Mouse (Mus musculus): ENCODE data around the gene Fpr2.
"Not testable (repeated sequence)": the region's sequence is repeated elsewhere in the genome, so short reads cannot be mapped to it uniquely, and the experiment has no call there.

Fpr2 gene

GRCm38 (mm10) chr17:17887774-17888248, at the start of gene Fpr2, which contains the start of gene Fpr3:
TSS of gene Fpr2 (plus strand) at chr17:17887824.
TSS of gene Fpr3 (plus strand) at chr17:17887852.
- DNase-seq (ENCODE audit: low spot score), result no peak

DNA sequence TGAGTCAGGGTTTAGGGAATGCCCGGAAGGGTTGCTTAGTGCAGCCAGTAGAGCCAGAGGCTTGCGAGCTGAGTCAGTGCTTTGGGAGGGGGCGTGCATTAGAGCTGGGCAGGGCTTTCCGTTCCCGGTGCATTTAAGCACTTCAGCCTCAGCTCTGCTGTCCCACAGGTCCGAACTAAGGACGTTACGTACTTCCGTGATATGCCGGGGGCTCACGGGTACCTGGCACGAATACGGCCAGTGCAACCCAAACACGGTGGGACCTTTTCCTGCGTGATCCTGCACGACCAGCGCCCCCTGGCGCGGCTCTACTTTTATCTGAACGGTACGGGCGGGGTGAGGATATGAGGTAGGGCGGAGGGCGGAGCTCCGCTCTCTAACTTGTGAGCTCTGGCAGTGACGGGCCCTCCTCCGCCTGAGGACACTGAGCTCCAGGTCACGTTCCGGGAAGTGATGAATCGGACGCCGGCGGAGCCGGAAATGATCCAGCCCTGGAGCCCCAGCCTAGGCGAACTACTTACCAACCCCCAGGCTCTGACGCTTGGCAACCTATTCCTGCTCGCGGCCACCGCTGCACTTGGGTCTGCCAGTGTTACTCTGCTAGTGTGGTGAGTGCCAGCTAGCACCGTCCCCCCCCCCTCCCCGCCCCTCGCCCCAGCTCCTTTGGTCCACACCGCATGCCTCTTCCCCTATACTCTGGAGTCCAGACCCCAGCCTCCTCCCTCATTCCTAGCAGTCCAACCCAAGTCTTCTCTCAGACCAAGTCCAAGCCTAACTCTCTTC, 49.5 kb upstream of the Fpr2 start:
- peak; percentile 95 for DNase-seq (ENCODE audit: low spot score)

- no peak for DNase-seq (ENCODE audit: low spot score)
Observed at GRCm38 (mm10) chr17:17839276-17839675, 48.3 kb upstream of the Fpr2 start.

DNA sequence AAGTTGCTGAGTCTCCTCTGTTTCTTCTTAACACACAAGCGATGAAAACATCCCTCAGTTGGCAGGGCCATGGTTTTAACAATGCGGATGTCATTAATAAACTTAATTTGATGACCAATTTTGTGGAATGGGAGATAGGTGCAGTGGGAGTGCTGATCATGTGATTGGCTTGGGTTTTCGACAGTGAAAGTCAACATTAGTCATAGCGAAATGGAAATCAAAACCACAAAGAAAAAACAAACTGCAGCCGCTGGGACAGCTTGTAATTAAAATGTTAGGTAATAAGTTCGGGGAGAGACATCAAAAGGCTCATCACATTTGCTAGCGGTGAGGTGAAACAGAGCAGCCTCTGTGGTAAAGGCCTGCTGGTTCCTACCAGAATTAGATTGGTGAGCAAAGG, 46.8 kb upstream of the Fpr2 start:
- DNase-seq (ENCODE audit: low spot score), result no peak

DNA sequence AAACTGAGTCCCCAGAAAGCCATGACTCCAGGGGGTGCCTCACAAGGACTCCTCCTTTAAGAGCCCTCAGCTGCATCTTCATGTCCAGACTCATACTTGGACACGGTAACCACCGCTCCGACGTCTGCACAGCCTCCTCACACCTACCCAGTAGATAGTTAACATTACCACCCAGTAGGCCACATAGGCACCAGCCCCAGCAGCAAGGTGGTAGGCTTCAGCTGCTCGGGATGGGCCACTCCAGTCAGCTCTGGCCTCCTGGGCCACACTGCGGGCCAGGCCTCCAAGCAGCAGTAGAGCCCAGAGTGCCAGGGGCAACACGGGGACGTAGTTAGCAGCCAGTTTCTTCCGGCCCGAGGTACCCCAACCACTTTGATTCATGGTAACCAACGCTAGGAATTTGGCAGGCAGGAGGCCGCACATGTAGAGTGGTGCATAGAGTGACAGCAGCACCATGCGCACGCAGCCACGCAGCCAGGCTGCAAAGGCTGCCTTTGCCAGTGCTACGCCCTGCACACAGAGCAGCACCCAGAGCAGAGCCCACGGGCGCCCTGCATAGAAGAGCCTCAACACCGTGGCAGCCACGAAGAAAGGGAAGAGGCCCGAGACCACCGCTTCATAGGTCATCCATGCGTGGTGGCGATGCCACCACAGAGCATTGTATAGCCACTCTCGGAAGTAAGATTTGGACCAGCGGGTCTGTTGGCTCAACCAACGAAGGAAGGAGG, 43.9 kb upstream of the Fpr2 start:
- no peak for DNase-seq (ENCODE audit: low spot score)

DNA sequence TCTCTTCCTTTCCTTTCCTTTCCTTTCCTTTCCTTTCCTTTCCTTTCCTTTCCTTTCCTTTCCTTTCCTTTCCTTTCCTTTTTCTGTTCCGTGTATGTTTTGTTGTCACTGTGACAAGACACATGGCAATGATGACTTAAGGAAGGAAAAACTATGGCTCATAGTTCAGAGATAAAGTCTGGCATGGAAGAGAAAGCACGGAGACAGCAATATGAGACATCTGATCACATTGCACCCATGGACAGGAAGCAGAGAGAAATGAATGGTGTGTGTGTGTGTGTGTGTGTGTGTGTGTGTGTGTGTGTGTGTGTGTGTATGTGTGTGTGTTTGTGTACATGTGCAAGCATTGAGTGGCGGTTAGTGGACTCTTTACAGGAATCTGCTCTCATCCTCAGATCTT, 43.0 kb upstream of the Fpr2 start:
- DNase-seq (ENCODE audit: low spot score), result not testable (repeated sequence)

DNA sequence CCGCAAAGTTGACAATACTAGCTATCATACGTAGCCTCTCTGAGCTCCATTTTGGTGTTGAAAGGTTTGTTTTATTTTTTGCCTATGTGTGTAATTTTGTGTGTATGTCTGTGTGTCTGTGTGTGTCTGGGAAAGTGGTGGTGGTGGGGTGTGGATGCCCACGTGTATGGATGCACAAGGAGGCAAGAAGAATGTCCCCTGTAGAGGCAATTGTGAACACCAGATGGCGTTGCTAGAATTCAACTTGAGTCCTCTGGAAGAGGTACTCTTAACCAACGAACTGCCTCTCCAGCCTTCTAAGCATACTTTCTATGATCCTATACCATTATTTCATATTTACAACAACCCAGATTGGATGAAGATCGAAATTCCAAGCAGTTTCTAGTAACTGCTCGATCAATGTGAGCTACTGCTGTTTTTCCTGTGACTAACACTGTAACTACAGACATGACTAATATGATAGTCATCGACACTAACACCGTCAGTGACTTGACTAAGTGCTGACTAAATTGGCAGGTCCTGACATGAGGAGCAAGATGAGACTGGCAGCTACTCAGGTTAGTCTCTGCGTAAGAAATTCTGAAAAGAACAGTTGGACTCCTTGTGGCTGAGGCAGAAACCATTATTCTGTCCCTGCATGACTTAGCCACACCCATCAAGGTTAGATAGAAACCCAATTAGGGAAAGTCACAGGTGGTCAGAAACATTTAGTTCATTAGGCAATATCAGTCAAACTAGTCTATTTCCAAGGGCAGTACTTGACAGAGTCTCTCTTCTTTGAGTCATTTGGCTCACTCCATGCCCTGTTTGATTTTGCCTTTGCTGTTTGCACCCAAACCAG, 42.2 kb upstream of the Fpr2 start:
- no peak for DNase-seq (ENCODE audit: low spot score)

DNA sequence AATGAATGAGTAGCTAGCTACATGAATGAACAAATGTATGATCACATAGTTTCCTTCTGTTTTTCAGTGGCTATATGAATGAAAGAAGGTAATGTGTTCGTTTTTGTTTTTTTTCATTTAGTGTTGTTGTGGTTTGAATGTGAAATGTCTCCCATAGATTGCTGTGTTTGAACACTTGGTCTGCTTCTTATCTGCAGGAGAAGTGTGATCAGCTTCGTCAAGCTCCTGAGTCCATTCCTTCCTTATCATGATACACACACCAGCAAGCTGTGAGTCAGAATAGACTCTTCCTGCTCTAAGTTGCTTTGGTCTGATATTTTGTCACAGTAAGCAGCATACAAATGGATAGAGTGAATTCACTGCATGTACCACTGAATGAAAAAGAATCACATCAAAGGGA, 38.6 kb upstream of the Fpr2 start:
- DNase-seq (ENCODE audit: low spot score), result no peak

- no peak for DNase-seq (ENCODE audit: low spot score)
Observed at GRCm38 (mm10) chr17:17849906-17850712, 37.5 kb upstream of the Fpr2 start.

GRCm38 (mm10) chr17:17855064-17855838, 32.4 kb upstream of the Fpr2 start, which contains the start of gene Has1:
TSS of gene Has1 (minus strand) at chr17:17855205.
- no peak for DNase-seq (ENCODE audit: low spot score)

- DNase-seq (ENCODE audit: low spot score), result no peak
Observed at GRCm38 (mm10) chr17:17856612-17857011, 31.0 kb upstream of the Fpr2 start.

DNA sequence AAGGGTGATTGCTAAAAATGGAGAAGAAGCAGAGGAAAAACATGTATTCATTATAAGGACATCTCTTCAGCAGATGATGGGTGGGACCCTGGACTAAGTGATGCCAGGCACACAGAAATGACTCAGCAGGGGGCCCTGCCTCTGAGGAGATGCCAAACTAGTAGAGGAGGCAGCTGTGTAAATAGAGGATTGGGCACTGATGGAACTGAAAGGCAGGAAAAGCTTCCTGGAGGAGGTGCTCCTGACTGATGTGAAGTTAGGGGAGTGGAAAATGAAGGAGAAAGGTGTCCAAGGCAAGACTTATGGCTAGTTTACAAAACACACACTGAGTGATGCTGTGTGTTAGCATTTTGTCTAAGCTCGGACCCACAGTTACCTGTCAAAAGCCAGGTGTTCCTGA, 30.2 kb upstream of the Fpr2 start:
- DNase-seq (ENCODE audit: low spot score), result no peak

DNA sequence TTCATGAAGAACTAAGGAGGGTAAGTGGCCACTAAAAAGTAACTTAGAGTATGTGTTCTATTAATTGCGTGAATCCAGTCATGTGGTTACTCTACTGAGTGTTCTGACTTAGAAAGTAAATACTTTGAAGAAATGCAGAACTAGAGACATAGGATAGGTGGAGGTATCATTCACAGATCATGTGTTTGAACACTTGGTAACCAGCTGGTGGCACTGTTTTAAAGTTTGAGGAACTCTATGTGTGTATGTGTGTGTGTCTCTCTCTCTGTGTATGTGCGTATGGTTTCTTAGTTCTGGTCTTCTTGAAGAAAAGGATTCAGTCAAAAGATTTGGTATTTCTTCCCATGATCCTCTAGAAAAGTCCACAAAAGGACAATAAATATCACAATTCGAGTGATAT, 27.5 kb upstream of the Fpr2 start:
- DNase-seq (ENCODE audit: low spot score), result no peak

DNA sequence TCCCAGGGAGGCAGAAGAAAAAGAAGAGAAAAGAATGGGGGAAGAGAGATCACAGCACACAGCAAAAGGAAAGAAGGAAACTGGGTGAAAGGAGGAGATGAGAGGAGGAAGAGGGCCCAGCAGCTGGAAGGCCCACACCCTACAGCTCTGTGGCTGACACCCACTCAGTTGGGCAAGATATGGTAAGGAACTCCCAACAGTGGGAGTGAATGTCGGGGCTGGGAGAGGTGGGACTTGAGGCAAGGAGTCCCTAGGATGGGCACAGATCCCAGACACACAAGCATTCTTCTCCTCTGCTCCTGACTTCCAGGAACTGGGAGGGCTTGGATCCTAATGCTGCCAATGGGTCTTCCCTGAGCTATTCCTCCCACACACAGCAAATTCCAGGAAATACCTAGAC, 25.3 kb upstream of the Fpr2 start:
- no peak for DNase-seq (ENCODE audit: low spot score)

DNA sequence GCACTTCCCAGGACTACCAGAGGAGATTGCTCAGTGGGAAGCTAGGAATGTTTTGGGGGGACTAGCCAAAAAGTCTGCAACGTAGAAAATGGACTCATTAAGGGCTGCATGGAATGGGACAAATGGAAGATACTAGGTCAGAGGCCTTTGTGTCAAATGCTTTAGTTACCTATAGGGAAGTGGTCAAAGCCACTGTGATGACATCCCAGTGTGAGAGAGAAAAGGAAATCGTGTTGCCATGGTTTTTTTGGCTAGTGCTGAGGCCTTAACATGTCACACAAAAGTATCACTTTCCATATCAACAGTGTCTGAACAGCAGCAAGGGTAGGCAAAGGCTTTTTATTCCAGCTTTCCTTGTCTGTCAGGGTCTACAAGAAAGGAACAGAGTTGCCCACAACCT, 22.5 kb upstream of the Fpr2 start:
- DNase-seq (ENCODE audit: low spot score), result no peak

- no peak for DNase-seq (ENCODE audit: low spot score)
Observed at GRCm38 (mm10) chr17:17866801-17867469, 20.7 kb upstream of the Fpr2 start.

GRCm38 (mm10) chr17:17870892-17871550, 16.6 kb upstream of the Fpr2 start:
- DNase-seq (ENCODE audit: low spot score), result no peak

- DNase-seq (ENCODE audit: low spot score), result no peak
Observed at GRCm38 (mm10) chr17:17871697-17872096, 15.9 kb upstream of the Fpr2 start.

DNA sequence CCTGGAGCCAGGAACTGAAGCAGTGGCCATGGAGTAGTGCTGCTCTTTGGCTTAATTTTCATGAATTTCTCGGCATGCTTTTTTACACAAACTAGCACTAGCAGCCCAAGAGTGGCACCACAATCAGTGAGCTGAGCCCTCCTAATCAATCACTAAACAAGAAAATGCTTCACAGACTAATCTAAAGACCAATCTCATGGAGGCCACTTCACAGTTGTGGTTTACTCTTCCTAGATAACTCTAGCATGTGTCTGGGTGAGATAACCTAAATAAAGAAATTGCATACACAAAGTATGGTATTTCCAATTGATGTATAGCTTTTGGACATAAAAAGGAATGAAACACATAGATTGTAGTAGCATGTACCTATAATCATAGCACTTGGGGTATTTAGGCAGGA, 8.3 kb upstream of the Fpr2 start:
- DNase-seq (ENCODE audit: low spot score), result no peak

DNA sequence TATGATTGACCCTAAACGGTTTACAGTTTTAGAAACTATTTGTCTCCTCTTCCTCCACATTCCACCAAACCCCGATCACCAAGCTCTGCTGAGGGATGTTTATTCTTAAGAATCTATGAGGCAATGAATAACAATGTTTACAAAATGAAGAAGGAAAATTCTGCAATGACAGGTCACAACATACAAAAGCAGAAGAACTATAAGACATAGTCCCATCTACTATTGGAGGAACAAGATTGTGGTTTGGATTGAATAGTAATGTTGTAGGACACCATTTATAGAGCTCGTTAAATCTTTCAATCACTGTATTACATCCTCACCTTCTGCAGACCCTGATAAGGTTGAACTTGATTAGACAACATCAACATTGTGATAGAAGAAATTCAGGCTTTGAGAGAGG, 5.0 kb upstream of the Fpr2 start:
- DNase-seq (ENCODE audit: low spot score), result no peak
